Mouse (Mus musculus): ENCODE data around the gene Mcm3ap.

GRCm38 (mm10) chr10:76495501-76495900 lies 26.8 kb downstream of the Mcm3ap start:
- TF ChIP-seq POLR2A (IDR thresholded peaks at IDR 0.05; ENCODE audit: insufficient read depth, low read length) (no peak), CTCF (IDR thresholded peaks at IDR 0.05; ENCODE audit: low read depth, low read length) (no peak)

Measured in ES-Bruce4 (cell line).